Mouse (Mus musculus) midbrain, postnatal 0 days (tissue): Measurements from ENCODE around the gene Hist1h2bf. TPM values are rescaled to one million over a fixed set of nuclear protein-coding genes. Genes with fewer than 3 reads are reported as not detected.
A peak's percentile ranks its signal among the peaks of the same experiment; 100 is the strongest.

Experiments used
- ATAC-seq: fragments of 200-750 bp; cut with Nextera tagmentation; 2 replicates; pipeline ENCODE4 v1.8.0; 2017; ENCODE audit warnings: moderate number of reproducible peaks, mild to moderate bottlenecking, moderate TSS enrichment, moderate library complexity; ENCODE audit not compliant: low FRiP score
- DNase-seq: peaks from one replicate; pipeline ENCODE4 v3.0.0-alpha.2; 2015; ENCODE audit warnings: low spot score
- H3K27ac ChIP-seq: fragments of 300-500 bp; sonication (generic); 2 replicates; pipeline ENCODE4 v1.5.1; 2014; ENCODE audit warnings: low read depth, mild to moderate bottlenecking, low read length, mixed read lengths
- H3K27me3 ChIP-seq: fragments of 300-500 bp; sonication (generic); 2 replicates; pipeline ENCODE4 v1.6.1; 2014; ENCODE audit warnings: low read length, control low read depth, mixed read lengths; ENCODE audit not compliant: insufficient read depth
- H3K36me3 ChIP-seq: fragments of 300-500 bp; sonication (generic); 2 replicates; pipeline ENCODE4 v1.6.1; 2014; ENCODE audit warnings: low read length, control low read depth, mixed read lengths; ENCODE audit not compliant: insufficient read depth
- H3K4me1 ChIP-seq: fragments of 300-500 bp; sonication (generic); 2 replicates; pipeline ENCODE4 v1.6.1; 2014; ENCODE audit warnings: mild to moderate bottlenecking, control low read depth, antibody characterized with exemption, low read length, mixed read lengths; ENCODE audit not compliant: insufficient read depth
- H3K4me2 ChIP-seq: fragments of 300-500 bp; sonication (generic); 2 replicates; pipeline ENCODE4 v1.6.1; 2014; ENCODE audit warnings: low read depth, mild to moderate bottlenecking, low read length, mixed read lengths; ENCODE audit not compliant: poor library complexity, severe bottlenecking
- H3K4me3 ChIP-seq: fragments of 300-500 bp; sonication (generic); 2 replicates; pipeline ENCODE4 v1.5.1; 2014; ENCODE audit warnings: low read depth, mild to moderate bottlenecking, low read length, moderate library complexity
- H3K9ac ChIP-seq: fragments of 300-500 bp; sonication (generic); replicated peaks from 2 replicates; pipeline ENCODE4 v1.6.1; 2014; ENCODE audit warnings: mild to moderate bottlenecking, low read length, moderate library complexity, mixed read lengths; ENCODE audit not compliant: poor library complexity, severe bottlenecking
- H3K9me3 ChIP-seq: fragments of 300-500 bp; sonication (generic); 2 replicates; pipeline ENCODE4 v1.6.1; 2016; ENCODE audit warnings: low read length, control low read depth
- CTCF ChIP-seq: IDR thresholded peaks from 2 replicates; pipeline ENCODE4 v1.5.1; 2016; ENCODE audit warnings: antibody characterized with exemption, mild to moderate bottlenecking
- WGBS: fragments of 180-500 bp; shearing (Covaris S2); extraction: QIAGEN DNeasy Blood & Tissue Kit; methylation state at CpG from one replicate; pipeline ENCODE4 v1.1.7; 2014; 5-methylcytosine and 5-hydroxymethylcytosine counted together
- polyA plus RNA-seq: library from polyadenylated mRNA; unstranded; fragments of >200 nt; fragmentation: Nextera tagmentation; extraction: Ambion mirVana; gene quantifications from 2 replicates; pipeline ENCODE4 v1.2.1, GENCODE M21; 2015
- total RNA-seq: library from RNA; depleted of rRNA; stranded (reverse); fragments of >200 nt; gene quantifications from 2 replicates; pipeline ENCODE4 v1.2.3, GENCODE M21; 2014

Hist1h2bf gene
- total and polyA plus RNA-seq, 2 experiments from 2014 or later, result 0.43 to 327 TPM

- Histone ChIP-seq H3K9me3 (no peaks in the 10 kb centered on the region), H3K36me3 (no peaks in the 10 kb centered on the region), H3K4me2 (no peak overlapping the region), H3K4me1 (no peaks in the 10 kb centered on the region), H3K9ac (no peak overlapping the region), H3K4me3 (no peak overlapping the region), H3K27me3 (no peaks in the 10 kb centered on the region), H3K27ac (no peak overlapping the region)
- 92% methylated on average over 3 of the region's 3 CpGs for WGBS
- no peak for TF ChIP-seq CTCF
- ATAC-seq (no peak), DNase-seq (no peak)
Observed at GRCm38 (mm10) chr13:23604452-23604851, 30.5 kb upstream of the Hist1h2bf start.

DNA sequence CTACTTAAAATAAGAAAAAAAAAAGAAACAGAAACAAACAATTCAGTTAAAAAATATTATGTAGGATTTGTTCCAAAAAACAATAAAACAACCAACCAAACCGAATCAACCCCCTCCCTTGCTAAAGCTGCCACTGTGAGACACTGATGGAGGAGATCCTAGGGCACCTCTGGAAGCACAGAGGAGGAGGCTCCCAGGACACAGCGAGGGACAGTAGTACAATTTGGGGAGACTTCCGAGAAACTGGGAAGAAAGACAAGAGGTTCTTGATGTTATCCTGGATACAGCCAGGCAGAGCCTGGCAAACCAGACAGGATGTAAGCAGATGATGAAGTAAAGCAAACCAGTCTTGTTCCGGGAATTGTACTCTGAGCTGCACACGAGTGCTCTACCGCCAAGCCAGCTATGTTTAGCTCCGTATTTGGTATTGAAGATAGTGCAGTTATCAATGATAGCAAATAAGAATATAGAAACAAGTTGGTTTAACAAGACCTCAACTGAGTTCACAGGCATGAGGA is 29.2 kb upstream of the Hist1h2bf start:
- Histone ChIP-seq H3K4me1 (no peaks in the 10 kb centered on the region), H3K9ac (no peak overlapping the region), H3K4me3 (no peak overlapping the region), H3K4me2 (no peak overlapping the region), H3K27ac (no peak overlapping the region), H3K36me3 (no peaks in the 10 kb centered on the region), H3K9me3 (no peaks in the 10 kb centered on the region), H3K27me3 (no peaks in the 10 kb centered on the region)
- no peak for TF ChIP-seq CTCF
- ATAC-seq (no peak), DNase-seq (no peak)
- WGBS, result 82% methylated on average over 7 of the region's 7 CpGs

DNA sequence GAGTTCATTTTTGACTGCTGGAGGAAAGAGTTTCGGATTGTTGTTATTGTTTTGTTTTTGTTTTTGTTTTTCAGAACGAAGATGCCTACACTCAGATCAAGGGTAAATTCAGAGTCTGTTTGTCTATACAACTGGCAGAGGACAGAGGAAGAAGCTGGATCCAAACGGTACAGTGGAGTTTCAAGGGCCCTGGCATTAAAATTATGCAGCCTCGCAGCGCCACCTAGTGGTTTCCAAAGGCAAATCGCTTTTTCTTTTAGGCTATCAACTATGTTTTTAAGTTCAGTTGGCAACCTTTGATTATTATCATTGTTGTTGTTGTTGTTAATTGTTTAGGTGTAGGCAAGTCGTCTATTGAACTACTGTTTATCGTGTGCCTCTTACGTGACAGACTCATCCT is 24.0 kb upstream of the Hist1h2bf start:
- ATAC-seq (no peak), DNase-seq (peak; percentile 79)
- Histone ChIP-seq H3K27me3 (no peaks in the 10 kb centered on the region), H3K36me3 (no peaks in the 10 kb centered on the region), H3K4me1 (no peaks in the 10 kb centered on the region), H3K27ac (no peak overlapping the region), H3K4me2 (no peak overlapping the region), H3K9me3 (no peaks in the 10 kb centered on the region), H3K9ac (no peak overlapping the region), H3K4me3 (no peak overlapping the region)
- TF ChIP-seq CTCF, result peak; percentile 88
- 6% methylated on average over 9 of the region's 9 CpGs for whole genome bisulfite sequencing

DNA sequence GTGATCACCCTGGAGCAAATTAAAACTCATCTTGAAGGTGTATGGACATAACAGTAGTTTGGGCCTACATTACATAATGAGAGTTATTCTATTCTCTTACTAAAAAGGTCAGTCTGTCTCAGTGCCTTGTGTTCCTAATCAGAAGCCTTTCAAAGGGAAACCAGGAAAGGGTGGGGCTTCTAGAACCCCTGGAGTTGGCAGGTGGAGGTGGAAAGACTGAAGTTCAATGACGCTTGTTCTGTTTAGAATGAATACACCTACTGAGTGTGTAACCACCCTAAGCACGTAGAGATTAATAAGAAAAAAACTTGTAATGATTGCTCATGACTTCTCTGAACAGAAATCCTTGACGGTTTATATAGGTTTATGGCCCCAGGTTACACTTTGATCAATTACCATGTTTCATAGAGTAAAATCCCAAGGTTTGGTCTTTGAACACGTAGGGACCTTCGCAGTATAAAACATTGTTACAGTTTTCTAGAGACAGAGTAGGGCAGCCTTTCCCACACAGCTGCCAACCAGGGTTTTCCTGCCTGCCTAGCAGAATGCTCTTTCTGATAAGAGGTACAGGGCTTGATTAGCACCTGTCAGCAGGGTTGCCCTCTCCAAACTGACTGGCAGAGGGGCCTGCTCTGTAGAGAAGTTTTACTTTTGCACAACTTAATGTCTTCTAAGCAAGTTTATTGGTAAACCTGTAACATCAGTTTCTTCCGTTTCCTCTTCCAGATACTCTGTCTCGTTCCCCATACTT is 21.8 kb upstream of the Hist1h2bf start:
- no peak for TF ChIP-seq CTCF
- ATAC-seq, result no peak
- H3K27ac ChIP-seq, result no peak overlapping the region
- no peaks in the 10 kb centered on the region for H3K36me3 ChIP-seq
- H3K27me3 ChIP-seq, result no peaks in the 10 kb centered on the region
- no peaks in the 10 kb centered on the region for H3K4me1 ChIP-seq
- no peak overlapping the region for H3K4me2 ChIP-seq
- no peak overlapping the region for H3K9ac ChIP-seq
- no peak overlapping the region for H3K4me3 ChIP-seq
- no peaks in the 10 kb centered on the region for H3K9me3 ChIP-seq
- 85% methylated on average over 7 of the region's 7 CpGs for WGBS
- DNase-seq, result no peak

- 78% methylated on average over 2 of the region's 2 CpGs for WGBS
Observed at GRCm38 (mm10) chr13:23595185-23595584, 21.2 kb upstream of the Hist1h2bf start.

GRCm38 (mm10) chr13:23593051-23593770 is 19.2 kb upstream of the Hist1h2bf start:
- Histone ChIP-seq H3K36me3 (no peaks in the 10 kb centered on the region), H3K4me2 (no peak overlapping the region), H3K4me1 (no peaks in the 10 kb centered on the region), H3K9me3 (no peaks in the 10 kb centered on the region), H3K27me3 (no peaks in the 10 kb centered on the region), H3K4me3 (no peak overlapping the region), H3K9ac (no peak overlapping the region), H3K27ac (no peak overlapping the region)
- ATAC-seq (no peak), DNase-seq (no peak)
- TF ChIP-seq CTCF, result no peak
- WGBS, result 89% methylated on average over 5 of the region's 5 CpGs

More at GRCm38 (mm10) chr13:23595185-23595584, 21.2 kb upstream of the Hist1h2bf start:
- Histone ChIP-seq H3K9ac (no peak overlapping the region), H3K27ac (no peak overlapping the region), H3K4me2 (no peak overlapping the region), H3K27me3 (no peaks in the 10 kb centered on the region), H3K4me1 (no peaks in the 10 kb centered on the region), H3K36me3 (no peaks in the 10 kb centered on the region), H3K9me3 (no peaks in the 10 kb centered on the region), H3K4me3 (no peak overlapping the region)
- no peak for TF ChIP-seq CTCF
- no peak for ATAC-seq
- DNase-seq, result no peak
